Mouse (Mus musculus) liver, embryonic 16.5 days (tissue): ENCODE data around the gene Mapk10. TPM values are rescaled to one million over a fixed set of nuclear protein-coding genes. Genes with fewer than 3 reads are reported as not detected.

Source experiments
- ATAC-seq: fragments of 200-750 bp; cut with Nextera tagmentation; 2 replicates; pipeline ENCODE4 v1.8.0; 2017; ENCODE audit warnings: low read depth, mild to moderate bottlenecking, moderate number of reproducible peaks, moderate library complexity
- H3K27ac ChIP-seq: fragments of 300-500 bp; sonication (generic); 2 replicates; pipeline ENCODE4 v1.5.1; 2014; ENCODE audit warnings: mild to moderate bottlenecking, low read length
- H3K27me3 ChIP-seq: fragments of 300-500 bp; sonication (generic); 2 replicates; pipeline ENCODE4 v1.6.1; 2014; ENCODE audit warnings: low read depth, low read length, mixed read lengths; ENCODE audit not compliant: control insufficient read depth, insufficient read depth
- H3K36me3 ChIP-seq: fragments of 300-500 bp; sonication (generic); 2 replicates; pipeline ENCODE4 v1.6.1; 2014; ENCODE audit warnings: mild to moderate bottlenecking; ENCODE audit not compliant: control insufficient read depth, insufficient read depth
- H3K4me1 ChIP-seq: fragments of 300-500 bp; sonication (generic); 2 replicates; pipeline ENCODE4 v1.6.1; 2014; ENCODE audit warnings: low read depth, low read length, mixed read lengths; ENCODE audit not compliant: control insufficient read depth
- H3K4me2 ChIP-seq: fragments of 300-500 bp; sonication (generic); 2 replicates; pipeline ENCODE4 v1.6.1; 2014; ENCODE audit warnings: low read depth, low read length, mixed read lengths
- H3K4me3 ChIP-seq: fragments of 300-500 bp; sonication (generic); 2 replicates; pipeline ENCODE4 v1.5.1; 2014; ENCODE audit warnings: low read depth, mild to moderate bottlenecking, low read length
- H3K9ac ChIP-seq: fragments of 300-500 bp; sonication (generic); 2 replicates; pipeline ENCODE4 v1.6.1; 2014; ENCODE audit warnings: low read depth, low read length
- H3K9me3 ChIP-seq: fragments of 300-500 bp; sonication (generic); replicated peaks from 2 replicates; pipeline ENCODE4 v1.6.1; 2016; ENCODE audit warnings: low read length; ENCODE audit not compliant: control insufficient read depth
- WGBS: fragments of 180-500 bp; shearing (Covaris S2); extraction: QIAGEN DNeasy Blood & Tissue Kit; methylation state at CpG from one replicate; pipeline ENCODE4 v1.1.7; 2014; ENCODE audit not compliant: insufficient replicate concordance; 5-methylcytosine and 5-hydroxymethylcytosine counted together
- polyA plus RNA-seq: library from polyadenylated mRNA; unstranded; fragments of >200 nt; fragmentation: Nextera tagmentation; extraction: Ambion mirVana; gene quantifications from 2 replicates; pipeline ENCODE4 v1.2.1, GENCODE M21; 2015

Mapk10 gene
- polyA plus RNA-seq, 1 experiment from 2014 or later: not detected

DNA sequence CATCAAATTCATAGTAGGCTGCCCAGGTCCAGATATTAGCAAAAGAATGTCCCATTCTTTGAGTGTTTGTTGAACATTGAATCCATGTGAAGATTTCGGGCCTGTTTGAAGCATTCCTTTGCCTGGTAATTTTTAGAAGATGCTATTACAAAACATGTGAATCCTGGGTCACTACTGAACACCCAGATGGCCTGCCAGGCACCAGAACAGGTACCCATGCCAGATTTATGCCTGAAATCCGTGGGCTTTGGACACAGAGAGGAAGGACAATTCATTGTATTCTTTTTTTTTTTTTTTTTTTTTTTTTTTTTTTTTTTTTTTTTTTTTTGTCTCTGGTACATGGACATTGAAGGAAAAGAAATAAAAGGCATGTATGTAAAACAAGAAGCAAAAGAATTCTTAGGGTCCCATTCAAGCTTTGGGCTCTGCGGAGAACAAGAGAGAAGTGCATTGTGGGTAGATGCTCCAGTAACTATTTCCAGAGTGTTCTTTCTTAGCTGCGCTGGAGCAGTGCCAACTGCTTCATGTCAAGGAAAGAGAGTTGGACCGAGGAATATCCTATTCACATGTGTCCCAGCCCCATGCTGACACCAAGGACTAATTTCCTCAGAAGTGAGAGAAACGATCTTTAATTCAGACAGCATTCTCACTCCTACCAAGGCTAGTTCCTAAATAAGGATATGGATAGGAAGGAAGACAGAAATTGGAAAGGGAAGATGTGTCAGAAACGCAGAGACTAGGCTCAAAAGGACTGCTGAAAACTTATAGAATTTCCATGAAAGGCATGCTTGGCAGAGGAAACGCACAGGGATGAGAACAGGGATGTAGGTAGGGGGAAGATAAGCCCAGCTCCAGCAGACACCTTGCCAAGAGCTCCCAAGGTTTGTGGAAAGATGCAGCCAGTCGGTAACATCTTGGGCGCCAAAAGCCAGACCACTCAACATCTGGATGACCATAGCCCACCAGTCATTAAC lies 105.4 kb downstream of the Mapk10 start:
- Histone ChIP-seq H3K27me3 (no peaks in the 10 kb centered on the region), H3K36me3 (no peaks in the 10 kb centered on the region), H3K9ac (no peak overlapping the region), H3K4me1 (no peaks in the 10 kb centered on the region), H3K4me3 (no peak overlapping the region), H3K27ac (no peak overlapping the region), H3K9me3 (no peaks in the 10 kb centered on the region), H3K4me2 (no peak overlapping the region)
- 58% methylated on average over 10 of the region's 10 CpGs for WGBS
- no peak for ATAC-seq

DNA sequence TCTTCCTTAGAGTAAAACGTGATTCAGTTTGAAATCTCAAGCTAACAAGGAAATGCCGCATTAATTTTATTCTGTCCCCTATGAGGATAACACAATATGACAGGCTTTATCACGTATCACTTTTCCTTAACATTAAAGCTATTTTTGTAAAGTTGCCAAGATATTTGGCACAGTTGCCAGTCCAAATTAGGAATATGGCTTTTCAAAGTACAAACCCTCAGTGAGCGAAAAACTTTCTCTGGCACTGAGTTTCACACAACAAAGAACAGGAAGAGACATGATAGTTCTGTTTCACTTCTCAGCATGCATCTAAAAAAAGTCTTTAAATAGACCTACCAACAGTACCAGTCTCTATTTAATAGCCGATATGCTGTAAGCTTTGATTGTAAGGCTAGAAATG lies 107.1 kb downstream of the Mapk10 start:
- 63% methylated on average over 5 of the region's 5 CpGs for WGBS
- H3K9me3 ChIP-seq: no peaks in the 10 kb centered on the region
- ATAC-seq: no peak

DNA sequence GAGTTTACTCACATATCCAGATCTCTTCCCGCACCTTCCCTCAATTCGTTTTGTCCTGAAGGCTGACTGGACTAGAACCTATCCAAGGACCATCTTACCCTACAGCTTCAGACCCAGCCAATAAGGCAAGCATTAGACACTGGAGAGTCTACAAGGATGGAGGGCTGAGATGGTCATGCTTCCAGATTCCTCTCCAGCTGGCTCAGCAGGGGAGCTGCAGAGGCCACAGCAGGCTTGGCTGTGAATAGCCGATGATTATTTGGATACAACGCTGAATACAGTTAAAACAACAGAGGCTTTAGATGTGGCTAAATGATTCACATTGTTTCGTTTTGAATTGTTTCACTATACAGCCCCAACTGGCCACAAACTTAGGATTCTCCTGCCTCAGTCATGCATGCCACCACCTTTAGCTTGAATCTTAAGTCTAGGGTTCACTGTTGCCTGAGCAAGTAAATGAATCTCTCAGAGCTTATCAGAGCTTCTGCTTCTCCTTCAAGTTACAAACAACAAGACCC lies 108.2 kb downstream of the Mapk10 start:
- Histone ChIP-seq H3K9ac (no peak overlapping the region), H3K36me3 (no peaks in the 10 kb centered on the region), H3K27me3 (no peaks in the 10 kb centered on the region), H3K9me3 (no peaks in the 10 kb centered on the region), H3K4me3 (no peak overlapping the region), H3K4me1 (no peaks in the 10 kb centered on the region), H3K27ac (no peak overlapping the region), H3K4me2 (no peak overlapping the region)
- no peak for ATAC-seq
- WGBS: 55% methylated on average over 5 of the region's 5 CpGs

More for the DNA sequence above, 107.1 kb downstream of the Mapk10 start:
- no peak overlapping the region for H3K9ac ChIP-seq
- H3K36me3 ChIP-seq: no peaks in the 10 kb centered on the region
- H3K4me1 ChIP-seq: no peaks in the 10 kb centered on the region
- no peak overlapping the region for H3K4me3 ChIP-seq
- no peaks in the 10 kb centered on the region for H3K27me3 ChIP-seq
- no peak overlapping the region for H3K27ac ChIP-seq
- no peak overlapping the region for H3K4me2 ChIP-seq

DNA sequence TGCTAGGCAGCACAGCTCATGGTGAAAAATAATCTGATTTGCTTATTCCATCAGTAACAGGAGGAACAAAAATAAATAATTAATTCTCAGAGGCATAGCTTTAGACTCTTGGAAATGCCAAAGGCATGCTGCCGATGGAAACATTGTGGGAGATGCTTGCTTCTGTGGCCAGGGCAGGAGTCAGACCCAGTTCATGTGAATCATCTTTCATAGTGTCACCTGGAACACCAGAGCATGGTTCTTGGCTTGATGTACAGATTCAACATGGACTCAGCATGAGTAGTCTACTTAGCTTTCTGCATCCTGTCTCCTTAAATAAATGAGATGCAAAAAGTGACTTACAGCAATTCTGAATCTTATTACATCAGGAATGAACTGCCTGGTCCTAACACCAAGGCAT lies 109.0 kb downstream of the Mapk10 start:
- no peaks in the 10 kb centered on the region for H3K36me3 ChIP-seq
- H3K4me3 ChIP-seq: no peak overlapping the region
- H3K9me3 ChIP-seq: no peaks in the 10 kb centered on the region
- no peak overlapping the region for H3K27ac ChIP-seq
- no peaks in the 10 kb centered on the region for H3K4me1 ChIP-seq
- ATAC-seq: no peak
- WGBS: 69% methylated on average over 1 of the region's 1 CpGs
- no peak overlapping the region for H3K4me2 ChIP-seq
- H3K27me3 ChIP-seq: no peaks in the 10 kb centered on the region
- H3K9ac ChIP-seq: no peak overlapping the region

DNA sequence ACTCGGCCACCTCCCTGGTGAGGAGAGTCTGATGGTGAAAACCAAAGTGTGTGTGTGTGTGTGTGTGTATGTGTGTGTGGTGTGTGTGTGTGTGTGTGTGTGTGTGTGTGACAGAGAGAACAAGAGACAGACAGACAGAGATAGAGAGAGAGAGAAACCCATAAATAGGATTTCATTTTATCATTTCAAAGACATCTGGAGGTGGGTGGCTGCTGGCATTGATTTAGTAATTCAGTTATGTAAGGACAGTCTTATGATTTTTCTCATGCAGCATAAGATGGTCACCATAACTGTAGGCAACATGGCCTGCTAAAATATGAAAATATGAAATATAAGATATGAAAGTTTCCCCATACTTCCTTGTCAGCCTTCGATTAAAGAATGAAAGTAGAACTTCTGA lies 117.0 kb downstream of the Mapk10 start:
- Histone ChIP-seq H3K4me1 (no peaks in the 10 kb centered on the region), H3K9ac (no peak overlapping the region), H3K27me3 (no peaks in the 10 kb centered on the region), H3K4me3 (no peak overlapping the region), H3K4me2 (no peak overlapping the region), H3K36me3 (no peaks in the 10 kb centered on the region), H3K9me3 (no peaks in the 10 kb centered on the region; the same call in 1 of the 2 replicates), H3K27ac (no peak overlapping the region)
- WGBS: 60% methylated on average over 2 of the region's 2 CpGs
- no peak for ATAC-seq

DNA sequence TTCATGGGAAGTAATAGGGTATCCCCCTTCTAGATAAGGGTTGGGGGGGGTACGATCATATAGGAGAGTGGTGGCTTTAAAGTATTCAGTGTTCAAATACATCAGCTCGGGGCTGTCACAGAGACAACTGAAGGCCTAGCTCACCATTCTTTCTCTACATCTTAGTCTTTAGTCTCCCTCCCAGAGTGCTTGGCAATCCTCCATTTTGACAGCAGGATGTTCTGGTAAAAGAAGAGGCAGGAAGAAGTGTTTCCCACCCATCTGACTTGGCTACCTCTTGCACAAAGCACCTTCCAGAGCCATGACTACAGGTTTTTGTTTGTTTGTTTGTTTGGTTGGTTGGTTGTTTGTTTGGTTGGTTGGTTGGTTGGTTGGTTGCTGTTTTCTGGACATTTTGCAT lies 125.3 kb downstream of the Mapk10 start:
- Histone ChIP-seq H3K27ac (no peak overlapping the region), H3K4me3 (no peak overlapping the region)

DNA sequence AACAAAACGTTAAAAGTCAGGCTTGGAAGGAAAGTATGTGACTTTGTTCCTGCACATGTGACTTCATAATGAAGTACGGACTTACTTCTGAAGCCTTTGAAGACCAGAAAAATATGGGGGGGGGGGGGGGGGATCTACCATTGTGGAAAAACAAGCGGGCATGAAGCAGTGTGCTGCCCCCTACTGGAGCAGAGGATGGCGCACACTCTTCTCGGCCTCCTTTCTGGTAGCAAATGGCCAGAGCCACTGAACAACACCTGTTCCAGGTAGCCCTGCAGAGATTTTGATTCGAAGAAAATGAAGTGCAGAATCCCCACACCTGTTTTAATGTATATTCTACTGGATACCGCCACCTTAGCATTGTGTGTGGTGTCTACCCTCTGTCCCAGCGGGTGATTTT lies 135.7 kb downstream of the Mapk10 start:
- WGBS: 46% methylated on average over 8 of the region's 8 CpGs

More for the DNA sequence above, 125.3 kb downstream of the Mapk10 start:
- H3K4me2 ChIP-seq: no peak overlapping the region
- WGBS: 39% methylated on average over 2 of the region's 2 CpGs
- no peak for ATAC-seq
- no peak overlapping the region for H3K9ac ChIP-seq
- H3K36me3 ChIP-seq: no peaks in the 10 kb centered on the region
- no peaks in the 10 kb centered on the region for H3K27me3 ChIP-seq
- no peaks in the 10 kb centered on the region for H3K4me1 ChIP-seq
- H3K9me3 ChIP-seq: no peaks in the 10 kb centered on the region; the same call in 1 of the 2 replicates

DNA sequence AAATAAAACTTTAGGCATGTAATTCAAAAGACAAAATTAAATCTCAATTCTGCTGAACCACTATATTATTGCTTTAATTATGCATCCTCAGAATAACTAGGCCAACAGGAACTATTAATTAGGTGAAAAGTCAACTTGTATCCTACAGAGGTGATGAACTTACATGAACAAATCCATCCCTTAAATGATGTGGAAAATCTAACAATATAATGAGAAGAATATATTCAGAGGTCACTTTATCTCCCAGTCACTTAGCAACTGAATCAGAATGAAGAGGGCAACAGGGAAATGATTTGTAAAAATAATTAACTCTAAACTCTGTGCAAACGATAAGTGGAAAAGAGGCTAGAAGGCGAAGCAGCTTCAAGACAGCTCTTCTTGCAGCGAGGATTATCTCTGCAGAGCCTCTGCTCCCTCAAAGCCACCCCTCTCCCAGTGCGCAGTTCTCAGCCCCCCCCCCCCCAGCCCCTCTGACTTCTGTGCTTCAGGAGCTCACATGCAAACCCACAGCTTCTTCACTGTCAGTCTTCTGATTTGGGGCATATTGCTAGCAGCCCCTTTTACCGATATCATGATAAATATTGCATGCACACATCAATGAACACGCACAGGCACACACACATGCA lies 138.8 kb downstream of the Mapk10 start:
- H3K4me1 ChIP-seq: no peaks in the 10 kb centered on the region
- H3K36me3 ChIP-seq: no peaks in the 10 kb centered on the region
- no peak overlapping the region for H3K4me2 ChIP-seq
- H3K27me3 ChIP-seq: no peaks in the 10 kb centered on the region
- no peak overlapping the region for H3K9ac ChIP-seq
- H3K9me3 ChIP-seq: no peaks in the 10 kb centered on the region
- 60% methylated on average over 6 of the region's 6 CpGs for WGBS
- no peak overlapping the region for H3K27ac ChIP-seq
- no peak for ATAC-seq
- no peak overlapping the region for H3K4me3 ChIP-seq

More for the DNA sequence above, 135.7 kb downstream of the Mapk10 start:
- H3K9me3 ChIP-seq: no peaks in the 10 kb centered on the region
- H3K4me3 ChIP-seq: no peak overlapping the region
- no peaks in the 10 kb centered on the region for H3K27me3 ChIP-seq
- no peak overlapping the region for H3K4me2 ChIP-seq
- H3K9ac ChIP-seq: no peak overlapping the region
- no peak for ATAC-seq
- H3K27ac ChIP-seq: no peak overlapping the region
- no peaks in the 10 kb centered on the region for H3K36me3 ChIP-seq
- H3K4me1 ChIP-seq: no peaks in the 10 kb centered on the region
